ENCODE assay signal across 7 mouse cellular contexts in the genomic region with DNA sequence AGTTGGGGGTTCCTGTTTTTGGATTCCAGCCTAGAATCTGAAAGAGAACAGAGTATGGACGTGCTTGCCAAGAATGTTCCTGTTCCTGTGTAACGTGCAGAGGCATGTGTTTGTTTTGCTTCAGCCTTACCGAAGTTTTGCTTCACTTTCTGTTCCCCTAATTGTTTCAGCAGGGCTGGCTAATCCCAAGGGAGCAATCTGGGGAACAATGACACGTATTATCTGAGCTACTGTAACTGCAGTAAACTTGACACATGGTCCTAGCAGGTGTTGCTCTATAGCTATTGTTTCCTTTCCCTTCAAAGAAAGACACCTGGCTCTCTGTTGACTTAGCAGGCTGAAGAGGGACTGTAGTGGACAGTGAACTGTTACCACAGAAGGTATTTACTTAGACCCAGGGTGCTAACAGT. TPM values are rescaled to one million over a fixed set of nuclear protein-coding genes. Genes with fewer than 3 reads are reported as not detected.
DNase-seq lines count a peak whose midpoint lies in the region; ATAC-seq and TF ChIP-seq lines count a peak whose summit lies in the region.

No protein-coding gene starts in this region.

- no peak overlapping the region for H3ac ChIP-seq in myocyte (ENCODE audit: control insufficient read depth, insufficient read length)

- H3K4me3 ChIP-seq in liver, adult 2 months (ENCODE audit: insufficient read depth, low read depth, low read length) = no peak overlapping the region
- H3K4me3 ChIP-seq in intestine, embryonic 14.5 days (ENCODE audit: low read depth, low read length) = no peak overlapping the region
- no peak overlapping the region for H3K4me3 ChIP-seq in myocyte

- H3K9ac ChIP-seq in liver, adult 2 months (ENCODE audit: low read depth, low read length) = no peak overlapping the region; the same call in 1 of the 2 replicates
- H3K9ac ChIP-seq in intestine, embryonic 14.5 days (ENCODE audit: low read length) = no peak overlapping the region

- peaks cover 8% of the 10 kb centered on the region for H3K4me1 ChIP-seq in liver, adult 2 months (ENCODE audit: control insufficient read depth, insufficient read depth, low read length)
- no peaks in the 10 kb centered on the region; the same call in 1 of the 2 replicates for H3K4me1 ChIP-seq in intestine, embryonic 14.5 days (replicated peaks; ENCODE audit: control insufficient read depth, insufficient read depth, low read length)

- peaks cover 4% of the 10 kb centered on the region; the same call in 1 of the 2 replicates for H3K36me3 ChIP-seq in liver, adult 2 months (ENCODE audit: control insufficient read depth, insufficient read depth, low read length)
- H3K36me3 ChIP-seq in intestine, embryonic 14.5 days (ENCODE audit: control insufficient read depth, insufficient read depth, low read length) = no peaks in the 10 kb centered on the region
- H3K36me3 ChIP-seq in myocyte (ENCODE audit: control insufficient read depth, insufficient read depth) = no peaks in the 10 kb centered on the region

- no peaks in the 10 kb centered on the region for H3K27me3 ChIP-seq in liver, adult 2 months (ENCODE audit: control insufficient read depth, insufficient read depth, low read length)
- H3K27me3 ChIP-seq in intestine, embryonic 14.5 days (replicated peaks; ENCODE audit: control insufficient read depth, insufficient read depth, low read length) = no peaks in the 10 kb centered on the region
- no peaks in the 10 kb centered on the region for H3K27me3 ChIP-seq in myocyte (ENCODE audit: control insufficient read depth, insufficient read depth, insufficient read length)

- peak; percentile 69 for DNase-seq in liver, adult 2 months (ENCODE audit: extremely low read depth, low read depth, low spot score)
- no peak for DNase-seq in liver
- peak; percentile 17 for DNase-seq in forelimb bud, embryonic 11.5 days (ENCODE audit: low read depth, low spot score)
- no peak for DNase-seq in intestine, embryonic 14.5 days (ENCODE audit: low spot score)
- no peak for DNase-seq in urinary bladder, postnatal 25 days (ENCODE audit: low spot score)
- DNase-seq in left cerebral cortex, adult 8-10 months (ENCODE audit: low spot score in 2 of 2) = no peak

- ATAC-seq in intestine, embryonic 14.5 days (replicated peaks; ENCODE audit: low FRiP score, low TSS enrichment, low read depth) = peak; percentile 23; the same call in 1 of the 2 replicates

- no peak for TF ChIP-seq POLR2A in liver, adult 2 months (IDR thresholded peaks at IDR 0.05; ENCODE audit: extremely low read depth, insufficient read depth, low read length)
- TF ChIP-seq POLR2A in myocyte (IDR thresholded peaks at IDR 0.05; ENCODE audit: insufficient read length, low read depth) = no peak

- H3K4me2 ChIP-seq in intestine, embryonic 14.5 days (ENCODE audit: low read length) = peak overlapping the region; percentile 3; the same call in 1 of the 2 replicates
- H3K4me2 ChIP-seq in myocyte (ENCODE audit: low read depth) = peak overlapping the region; percentile 12

- WGBS in liver, adult 2 months = 4% methylated on average over 4 of the region's 4 CpGs
- 18% methylated on average over 4 of the region's 4 CpGs for WGBS in intestine, embryonic 14.5 days

- no peak for TF ChIP-seq CTCF in liver, adult 2 months (IDR thresholded peaks at IDR 0.05; ENCODE audit: low read depth, low read length)

- H3K27ac ChIP-seq in liver, adult 2 months (replicated peaks; ENCODE audit: insufficient read depth, low read depth, low read length) = no peak overlapping the region
- H3K27ac ChIP-seq in intestine, embryonic 14.5 days (ENCODE audit: low read depth) = no peak overlapping the region

- no peaks in the 10 kb centered on the region for H3K79me2 ChIP-seq in liver, adult 2 months (ENCODE audit: control insufficient read depth, insufficient read depth, low read length)
- no peaks in the 10 kb centered on the region for H3K79me2 ChIP-seq in myocyte (ENCODE audit: control insufficient read depth, insufficient read depth)

- H3K9me3 ChIP-seq in intestine, embryonic 14.5 days (ENCODE audit: control insufficient read depth, low read length) = no peaks in the 10 kb centered on the region

TF ChIP-seq in myocyte, 11 proteins besides CTCF, POLR2A, EP300 and RAD21:
- no peak for TF ChIP-seq MAX (IDR thresholded peaks at IDR 0.05; ENCODE audit: low read depth)
- no peak for TF ChIP-seq MYOD1 (IDR thresholded peaks at IDR 0.05; ENCODE audit: control insufficient read depth in 1 of 3, insufficient read length in 2 of 3, low read depth in 2 of 3)
- no peak for TF ChIP-seq USF1 (IDR thresholded peaks at IDR 0.05; ENCODE audit: low read depth)
- TF ChIP-seq MYOG (IDR thresholded peaks at IDR 0.05; ENCODE audit: control insufficient read depth in 1 of 3, insufficient read depth in 1 of 3, insufficient read length in 2 of 3, low read depth in 2 of 3) = no peak
- TF ChIP-seq CEBPB (IDR thresholded peaks at IDR 0.05; ENCODE audit: insufficient read depth, poor library complexity, severe bottlenecking) = no peak
- no peak for TF ChIP-seq SRF (IDR thresholded peaks at IDR 0.05; ENCODE audit: control insufficient read depth, insufficient read length, low read depth)

RNA-seq across cellular contexts. Expression of gene Fam13a, which starts 25.3 kb away (rescaled TPM):
- total RNA-seq in liver, adult 2 months (2014; rRNA removed) = 42.5 and 48.3 TPM in 2 replicates
- polyA plus RNA-seq in liver, adult 2 months (2012; rRNA removed) = 3.2 and 3.4 TPM in 2 replicates
- polyA plus RNA-seq in intestine, embryonic 14.5 days (2014; fragmentation: Nextera tagmentation; extraction: Ambion mirVana) = 9.9 and 13.1 TPM in 2 replicates
- 0.43 TPM for polyA plus RNA-seq in myocyte (2012; fragmentation: generic; extraction: Trizol)
- total RNA-seq in left cerebral cortex, adult 8-10 months (2022) = 10 to 100 TPM; 14.7 to 17.0 (median 15.9) TPM

Comparison
In these comparisons a context has a peak if more than half of its experiments do, and no peak if none do; other contexts are left out.
1. DNase-seq: peak in liver, adult 2 months (single experiment) and forelimb bud, embryonic 11.5 days (single experiment); none in liver (single experiment), intestine, embryonic 14.5 days (single experiment), urinary bladder, postnatal 25 days (single experiment) and left cerebral cortex, adult 8-10 months (0 of 2).